Comparison of ENCODE assay signal across 8 mouse cellular contexts in genomic region chr8:104591856-104592255, GRCm38 (mm10). TPM values are rescaled to one million over a fixed set of nuclear protein-coding genes. Genes with fewer than 3 reads are reported as not detected.
DNase-seq lines count a peak whose midpoint lies in the region; ATAC-seq and TF ChIP-seq lines count a peak whose summit lies in the region.
"Had no signal": no experiment of that assay in that cellular context is flagged by ENCODE, and none has a peak within 500 bp of the region (broad histone marks: within the 10 kb centered on the region; RNA-seq: fewer than 3 reads in every experiment).

No protein-coding gene starts in this region.

- peak overlapping the region; percentile 86 for H3K9ac ChIP-seq in liver, adult 2 months (ENCODE audit: low read depth, low read length)
- H3K9ac ChIP-seq in embryonic facial prominence, embryonic 15.5 days, result peak overlapping the region; percentile 54
- peak overlapping the region; percentile 74 for H3K9ac ChIP-seq in kidney, embryonic 16.5 days (replicated peaks; ENCODE audit: low read length)
- peak overlapping the region; percentile 59 for H3K9ac ChIP-seq in neural tube, embryonic 14.5 days (replicated peaks; ENCODE audit: low read depth, low read length)

- H3K27ac ChIP-seq in liver, adult 2 months (replicated peaks; ENCODE audit: insufficient read depth, low read depth, low read length), result peak overlapping the region; percentile 92
- peak overlapping the region; percentile 86; the same call in 1 of the 2 replicates for H3K27ac ChIP-seq in embryonic facial prominence, embryonic 15.5 days (replicated peaks)
- peak overlapping the region; percentile 88; the same call in 1 of the 2 replicates for H3K27ac ChIP-seq in kidney, embryonic 16.5 days (ENCODE audit: low read length)
- peak overlapping the region; percentile 74 for H3K27ac ChIP-seq in neural tube, embryonic 14.5 days (ENCODE audit: low read depth, low read length)

- ATAC-seq in embryonic facial prominence, embryonic 15.5 days (ENCODE audit: insufficient number of reproducible peaks, low FRiP score, low TSS enrichment, low read depth), result no peak
- no peak for ATAC-seq in kidney, embryonic 16.5 days (ENCODE audit: low FRiP score, low TSS enrichment)
- ATAC-seq in neural tube, embryonic 14.5 days (ENCODE audit: low read depth), result no peak

- peaks cover 23% of the 10 kb centered on the region for H3K36me3 ChIP-seq in liver, adult 2 months (ENCODE audit: control insufficient read depth, insufficient read depth, low read length)
- H3K36me3 ChIP-seq in embryonic facial prominence, embryonic 15.5 days, result peaks cover 22% of the 10 kb centered on the region
- peaks cover 20% of the 10 kb centered on the region for H3K36me3 ChIP-seq in kidney, embryonic 16.5 days (ENCODE audit: insufficient read depth, low read length)
- H3K36me3 ChIP-seq in neural tube, embryonic 14.5 days (ENCODE audit: control insufficient read depth, insufficient read depth, low read length), result peaks cover 10% of the 10 kb centered on the region; the same call in 1 of the 2 replicates

- no peaks in the 10 kb centered on the region for H3K27me3 ChIP-seq in liver, adult 2 months (ENCODE audit: control insufficient read depth, insufficient read depth, low read length)
- no peaks in the 10 kb centered on the region for H3K27me3 ChIP-seq in embryonic facial prominence, embryonic 15.5 days
- no peaks in the 10 kb centered on the region for H3K27me3 ChIP-seq in kidney, embryonic 16.5 days (ENCODE audit: insufficient read depth, low read length)
- no peaks in the 10 kb centered on the region for H3K27me3 ChIP-seq in neural tube, embryonic 14.5 days (ENCODE audit: control insufficient read depth, insufficient read depth, low read length)

- peak overlapping the region; percentile 83 for H3K4me2 ChIP-seq in embryonic facial prominence, embryonic 15.5 days (replicated peaks)
- H3K4me2 ChIP-seq in kidney, embryonic 16.5 days (replicated peaks; ENCODE audit: low read depth, low read length), result peak overlapping the region; percentile 82
- H3K4me2 ChIP-seq in neural tube, embryonic 14.5 days (ENCODE audit: low read depth, low read length), result peak overlapping the region; percentile 73

- H3K79me2 ChIP-seq in liver, adult 2 months (ENCODE audit: control insufficient read depth, insufficient read depth, low read length), result peaks cover 27% of the 10 kb centered on the region

- H3K4me3 ChIP-seq in liver, adult 2 months (ENCODE audit: insufficient read depth, low read depth, low read length), result peak overlapping the region; percentile 76
- H3K4me3 ChIP-seq in embryonic facial prominence, embryonic 15.5 days (replicated peaks), result peak overlapping the region; percentile 73
- peak overlapping the region; percentile 75 for H3K4me3 ChIP-seq in kidney, embryonic 16.5 days (ENCODE audit: low read length)
- H3K4me3 ChIP-seq in neural tube, embryonic 14.5 days (ENCODE audit: low read depth, low read length), result peak overlapping the region; percentile 58

- TF ChIP-seq POLR2A in liver, adult 2 months (IDR thresholded peaks at IDR 0.05; ENCODE audit: extremely low read depth, insufficient read depth, low read length), result no peak

- WGBS in liver, adult 2 months, result 1% methylated on average over 9 of the region's 9 CpGs
- WGBS in embryonic facial prominence, embryonic 15.5 days, result 1% methylated on average over 9 of the region's 9 CpGs
- WGBS in kidney, embryonic 16.5 days, result 0% methylated on average over 9 of the region's 9 CpGs
- 1% methylated on average over 9 of the region's 9 CpGs for WGBS in neural tube, embryonic 14.5 days

- H3K4me1 ChIP-seq in liver, adult 2 months (ENCODE audit: control insufficient read depth, insufficient read depth, low read length), result peaks cover 34% of the 10 kb centered on the region
- H3K4me1 ChIP-seq in embryonic facial prominence, embryonic 15.5 days, result peaks cover 15% of the 10 kb centered on the region
- H3K4me1 ChIP-seq in kidney, embryonic 16.5 days (ENCODE audit: insufficient read depth, low read length), result peaks cover 16% of the 10 kb centered on the region
- peaks cover 8% of the 10 kb centered on the region; the same call in 1 of the 2 replicates for H3K4me1 ChIP-seq in neural tube, embryonic 14.5 days (ENCODE audit: control insufficient read depth, insufficient read depth, low read length)

- no peak for TF ChIP-seq CTCF in liver, adult 2 months (IDR thresholded peaks at IDR 0.05; ENCODE audit: low read depth, low read length)

- H3K9me3 ChIP-seq in embryonic facial prominence, embryonic 15.5 days (replicated peaks), result no peaks in the 10 kb centered on the region
- H3K9me3 ChIP-seq in kidney, embryonic 16.5 days (ENCODE audit: low read length), result no peaks in the 10 kb centered on the region
- no peaks in the 10 kb centered on the region for H3K9me3 ChIP-seq in neural tube, embryonic 14.5 days (ENCODE audit: control insufficient read depth, low read length)

- peak; percentile 98 for DNase-seq in liver, adult 2 months (ENCODE audit: extremely low read depth, low read depth, low spot score)
- DNase-seq in liver, result no peak
- DNase-seq in T-cell, adult 2 months (ENCODE audit: low spot score), result no peak
- DNase-seq in layer of hippocampus, adult 11-12 months (ENCODE audit: low spot score), result no peak

RNA-seq across cellular contexts. Expression of gene Pdp2, which starts 0.6 kb away (rescaled TPM):
- total RNA-seq in liver, adult 2 months (2014; rRNA removed), result 16.4 and 20.0 TPM in 2 replicates
- 9.6 and 11.9 TPM in 2 replicates for polyA plus RNA-seq in liver, adult 2 months (2012; rRNA removed)
- 9.0 and 9.3 TPM in 2 replicates for polyA plus RNA-seq in embryonic facial prominence, embryonic 15.5 days (2015; fragmentation: Nextera tagmentation; extraction: Ambion mirVana)
- polyA plus RNA-seq in kidney, embryonic 16.5 days (2015; fragmentation: Nextera tagmentation; extraction: Ambion mirVana), result 19.2 and 20.3 TPM in 2 replicates
- polyA plus RNA-seq in neural tube, embryonic 14.5 days (2014; fragmentation: Nextera tagmentation; extraction: Ambion mirVana), result 20.0 and 21.0 TPM in 2 replicates

RNA-seq across cellular contexts. Expression of gene Cdh16, which starts 32.3 kb away (rescaled TPM):
- 0.07 TPM in 1 of 2 replicates, not detected in the other for total RNA-seq in liver, adult 2 months (2014; rRNA removed)
- polyA plus RNA-seq in liver, adult 2 months (2012; rRNA removed), result not detected in 2 replicates
- polyA plus RNA-seq in embryonic facial prominence, embryonic 15.5 days (2015; fragmentation: Nextera tagmentation; extraction: Ambion mirVana), result 0.40 TPM in 1 of 2 replicates, not detected in the other
- 385 and 427 TPM in 2 replicates for polyA plus RNA-seq in kidney, embryonic 16.5 days (2015; fragmentation: Nextera tagmentation; extraction: Ambion mirVana)
- not detected in 2 replicates for polyA plus RNA-seq in neural tube, embryonic 14.5 days (2014; fragmentation: Nextera tagmentation; extraction: Ambion mirVana)
- total RNA-seq: adrenal gland, adult 2 months had no signal
- polyA plus RNA-seq: adrenal gland, adult 2 months had no signal

RNA-seq across cellular contexts. Expression of gene Rrad, which starts 39.3 kb away (rescaled TPM):
- total RNA-seq in liver, adult 2 months (2014; rRNA removed), result 0.34 and 0.46 TPM in 2 replicates
- polyA plus RNA-seq in liver, adult 2 months (2012; rRNA removed), result 0.23 and 0.50 TPM in 2 replicates
- 22.8 and 31.0 TPM in 2 replicates for polyA plus RNA-seq in embryonic facial prominence, embryonic 15.5 days (2015; fragmentation: Nextera tagmentation; extraction: Ambion mirVana)
- 13.5 and 15.0 TPM in 2 replicates for polyA plus RNA-seq in kidney, embryonic 16.5 days (2015; fragmentation: Nextera tagmentation; extraction: Ambion mirVana)
- polyA plus RNA-seq in neural tube, embryonic 14.5 days (2014; fragmentation: Nextera tagmentation; extraction: Ambion mirVana), result 1.6 and 3.6 TPM in 2 replicates

RNA-seq across cellular contexts. Expression of gene Ciao2b, which starts 49.9 kb away (rescaled TPM):
- 18.7 and 18.9 TPM in 2 replicates for total RNA-seq in liver, adult 2 months (2014; rRNA removed)
- polyA plus RNA-seq in liver, adult 2 months (2012; rRNA removed), result 20.4 and 24.2 TPM in 2 replicates
- polyA plus RNA-seq in embryonic facial prominence, embryonic 15.5 days (2015; fragmentation: Nextera tagmentation; extraction: Ambion mirVana), result 90.6 and 91.9 TPM in 2 replicates
- 106 and 108 TPM in 2 replicates for polyA plus RNA-seq in kidney, embryonic 16.5 days (2015; fragmentation: Nextera tagmentation; extraction: Ambion mirVana)
- polyA plus RNA-seq in neural tube, embryonic 14.5 days (2014; fragmentation: Nextera tagmentation; extraction: Ambion mirVana), result 108 and 120 TPM in 2 replicates

RNA-seq across cellular contexts. Expression of gene Car7, which starts 57.4 kb away (rescaled TPM):
- total RNA-seq in liver, adult 2 months (2014; rRNA removed), result 1.0 and 1.2 TPM in 2 replicates
- 1.8 and 2.6 TPM in 2 replicates for polyA plus RNA-seq in liver, adult 2 months (2012; rRNA removed)
- polyA plus RNA-seq in embryonic facial prominence, embryonic 15.5 days (2015; fragmentation: Nextera tagmentation; extraction: Ambion mirVana), result 1.1 and 1.2 TPM in 2 replicates
- 2.4 and 3.3 TPM in 2 replicates for polyA plus RNA-seq in kidney, embryonic 16.5 days (2015; fragmentation: Nextera tagmentation; extraction: Ambion mirVana)
- polyA plus RNA-seq in neural tube, embryonic 14.5 days (2014; fragmentation: Nextera tagmentation; extraction: Ambion mirVana), result 1.6 and 2.2 TPM in 2 replicates

Comparison
In these comparisons a context has a peak if more than half of its experiments do, and no peak if none do; other contexts are left out.
1. RNA of gene Cdh16, which starts 32.3 kb away (polyA plus RNA-seq): 385 to 427 TPM in kidney, embryonic 16.5 days; 0.40 TPM in embryonic facial prominence, embryonic 15.5 days, not detected in liver, adult 2 months and not detected in neural tube, embryonic 14.5 days; every median in the first group is over 100 times any median in the second.
2. Peak in every context shown above with its lines, with median percentiles within 50 percentile points of each other: H3K27ac ChIP-seq, H3K4me3 ChIP-seq, H3K9ac ChIP-seq and H3K4me2 ChIP-seq.